Mouse (Mus musculus) heart, postnatal 0 days (tissue): Measurements from ENCODE around the gene Fbxo7. TPM values are rescaled to one million over a fixed set of nuclear protein-coding genes. Genes with fewer than 3 reads are reported as not detected.

Experiments
- ATAC-seq: fragments of 200-750 bp; cut with Nextera tagmentation; 2 replicates; pipeline ENCODE4 v1.8.0; 2017; ENCODE audit warnings: low read depth, moderate number of reproducible peaks, moderate library complexity; ENCODE audit not compliant: insufficient read depth
- DNase-seq: peaks from one replicate; pipeline ENCODE4 v3.0.0-alpha.2; 2016; ENCODE audit warnings: low spot score
- H3K27ac ChIP-seq: fragments of 300-500 bp; sonication (generic); 2 replicates; pipeline ENCODE4 v1.5.1; 2014; ENCODE audit warnings: low read depth, mild to moderate bottlenecking
- H3K27me3 ChIP-seq: fragments of 300-500 bp; sonication (generic); 2 replicates; pipeline ENCODE4 v1.6.1; 2014; ENCODE audit warnings: low read length, mixed read lengths; ENCODE audit not compliant: control insufficient read depth, insufficient read depth
- H3K36me3 ChIP-seq: fragments of 300-500 bp; sonication (generic); replicated peaks from 2 replicates; pipeline ENCODE4 v1.6.1; 2014; ENCODE audit warnings: low read length, mixed read lengths; ENCODE audit not compliant: control insufficient read depth, insufficient read depth
- H3K4me1 ChIP-seq: fragments of 300-500 bp; sonication (generic); 2 replicates; pipeline ENCODE4 v1.6.1; 2014; ENCODE audit warnings: antibody characterized with exemption; ENCODE audit not compliant: control insufficient read depth, insufficient read depth
- H3K4me2 ChIP-seq: fragments of 300-500 bp; sonication (generic); 2 replicates; pipeline ENCODE4 v1.6.1; 2014; ENCODE audit warnings: low read depth, mild to moderate bottlenecking, low read length, moderate library complexity
- H3K4me3 ChIP-seq: fragments of 300-500 bp; sonication (generic); 2 replicates; pipeline ENCODE4 v1.5.1; 2014; ENCODE audit warnings: low read depth, low read length
- H3K9ac ChIP-seq: fragments of 300-500 bp; sonication (generic); replicated peaks from 2 replicates; pipeline ENCODE4 v1.6.1; 2014; ENCODE audit warnings: low read depth, low read length, mixed read lengths
- H3K9me3 ChIP-seq: fragments of 300-500 bp; sonication (generic); replicated peaks from 2 replicates; pipeline ENCODE4 v1.6.1; 2016; ENCODE audit warnings: low read length; ENCODE audit not compliant: control insufficient read depth
- CTCF ChIP-seq: IDR thresholded peaks from 2 replicates; pipeline ENCODE4 v1.5.1; 2016; ENCODE audit warnings: antibody characterized with exemption, control low read depth, low read depth
- EP300 ChIP-seq: IDR thresholded peaks from 2 replicates; pipeline ENCODE4 v1.6.1; 2016; ENCODE audit warnings: antibody characterized with exemption, low read depth
- WGBS: fragments of 180-500 bp; shearing (Covaris S2); extraction: QIAGEN DNeasy Blood & Tissue Kit; methylation state at CpG from one replicate; pipeline ENCODE4 v1.1.7; 2014; 5-methylcytosine and 5-hydroxymethylcytosine counted together
- polyA plus RNA-seq: library from polyadenylated mRNA; unstranded; fragments of >200 nt; fragmentation: Nextera tagmentation; extraction: Ambion mirVana; gene quantifications from 2 replicates; pipeline ENCODE4 v1.2.1, GENCODE M21; 2015
- total RNA-seq: library from RNA; depleted of rRNA; stranded (reverse); fragments of >200 nt; gene quantifications from 2 replicates; pipeline ENCODE4 v1.2.3, GENCODE M21; 2014; ENCODE audit warnings: low replicate concordance

The Fbxo7 gene
- total and polyA plus RNA-seq, 2 experiments from 2014 or later: 16.1 to 19.9 TPM

DNA sequence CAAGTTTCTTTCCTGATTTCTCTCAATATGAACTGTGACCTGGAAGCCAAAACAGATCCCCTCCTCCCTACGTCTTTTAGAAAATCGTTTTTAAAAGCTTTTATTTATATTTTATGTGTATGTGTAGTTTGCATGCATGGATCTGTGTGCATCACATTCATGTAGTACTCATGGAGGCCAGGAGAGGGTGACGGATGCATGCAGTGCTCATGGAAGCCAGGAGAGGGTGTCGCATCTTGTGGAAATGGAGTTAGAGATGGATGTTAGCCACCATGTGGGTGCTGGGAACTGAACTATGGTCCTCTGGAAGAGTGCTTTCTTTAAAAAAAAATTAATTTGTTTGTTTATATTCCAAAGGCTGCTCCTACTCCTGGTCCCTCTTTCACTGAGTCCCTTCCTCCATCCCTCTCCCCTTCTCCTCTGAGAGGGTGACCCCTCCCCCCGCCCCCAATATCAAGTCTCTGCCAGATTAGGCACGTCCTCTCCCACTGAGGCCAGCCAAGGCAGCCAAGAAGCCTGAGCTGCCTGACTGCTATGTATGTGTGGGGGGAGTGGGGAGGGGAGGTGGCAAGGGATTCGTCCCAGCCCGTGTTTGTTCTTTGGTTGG lies 34.6 kb downstream of the Fbxo7 start:
- no peak overlapping the region for H3K4me2 ChIP-seq
- TF ChIP-seq EP300 (no peak), CTCF (no peak)
- ATAC-seq (no peak), DNase-seq (no peak)
- no peak overlapping the region for H3K9ac ChIP-seq
- 74% methylated on average over 8 of the region's 8 CpGs for WGBS
- H3K4me1 ChIP-seq: no peaks in the 10 kb centered on the region
- H3K36me3 ChIP-seq: 0 out of 2 replicates have a peak, but pooled peaks cover 2% of the 10 kb centered on the region
- no peaks in the 10 kb centered on the region for H3K27me3 ChIP-seq
- no peak overlapping the region for H3K27ac ChIP-seq
- 0 out of 2 replicates have a peak, but pooled peaks cover 4% of the 10 kb centered on the region for H3K9me3 ChIP-seq
- H3K4me3 ChIP-seq: no peak overlapping the region

DNA sequence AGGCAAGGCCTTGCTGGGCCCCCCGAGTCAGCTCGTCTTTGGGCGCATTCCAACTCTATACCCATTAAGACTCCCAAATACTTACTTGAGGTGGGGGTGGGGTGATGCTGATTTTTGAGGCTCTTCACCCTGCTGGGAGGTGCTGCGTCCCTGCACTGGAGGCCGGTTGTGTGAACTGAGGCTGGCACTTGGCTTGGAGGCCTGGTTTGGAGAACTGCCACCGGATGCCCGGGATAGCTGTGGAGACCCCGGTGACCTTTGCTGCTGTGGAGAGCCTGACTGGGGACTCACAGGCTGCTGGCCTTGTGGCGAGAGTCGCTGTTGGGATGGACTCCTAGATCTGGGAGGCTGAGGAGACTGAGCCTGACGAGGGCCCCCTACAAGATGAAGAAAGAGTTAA lies 35.5 kb downstream of the Fbxo7 start:
- no peaks in the 10 kb centered on the region for H3K4me1 ChIP-seq
- H3K27ac ChIP-seq: no peak overlapping the region
- H3K4me3 ChIP-seq: no peak overlapping the region
- no peak overlapping the region for H3K9ac ChIP-seq
- no peaks in the 10 kb centered on the region for H3K27me3 ChIP-seq
- ATAC-seq (no peak), DNase-seq (no peak)
- WGBS: 79% methylated on average over 11 of the region's 11 CpGs
- H3K4me2 ChIP-seq: no peak overlapping the region
- H3K36me3 ChIP-seq: 0 out of 2 replicates have a peak, but pooled peaks cover 2% of the 10 kb centered on the region
- TF ChIP-seq CTCF (no peak), EP300 (no peak)
- peaks cover 9% of the 10 kb centered on the region; the same call in 1 of the 2 replicates for H3K9me3 ChIP-seq

DNA sequence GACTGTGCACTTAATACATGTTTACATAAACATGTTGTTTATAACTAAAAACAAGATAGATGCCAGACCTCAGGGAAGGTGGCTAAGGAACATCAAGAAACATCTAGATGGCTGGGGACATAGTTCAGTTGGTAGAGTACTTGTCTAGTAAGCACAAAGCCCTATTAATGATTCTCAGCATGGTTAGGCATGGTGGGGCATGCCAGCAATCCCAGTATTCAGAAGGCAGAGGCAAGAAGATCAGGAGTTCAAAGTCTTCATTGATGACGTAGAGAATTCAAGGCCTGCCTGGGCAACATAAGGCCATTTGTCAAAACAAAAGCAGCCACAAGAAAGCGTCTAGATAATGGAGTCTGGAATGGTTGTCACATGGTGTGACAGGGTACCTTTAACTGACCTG lies 35.9 kb downstream of the Fbxo7 start:
- Histone ChIP-seq H3K4me2 (no peak overlapping the region), H3K27me3 (no peaks in the 10 kb centered on the region), H3K4me3 (no peak overlapping the region), H3K27ac (no peak overlapping the region), H3K9me3 (peaks cover 9% of the 10 kb centered on the region; the same call in 1 of the 2 replicates), H3K4me1 (no peaks in the 10 kb centered on the region), H3K9ac (no peak overlapping the region), H3K36me3 (0 out of 2 replicates have a peak, but pooled peaks cover 2% of the 10 kb centered on the region)
- no peak for TF ChIP-seq EP300
- TF ChIP-seq CTCF: no peak
- ATAC-seq (no peak), DNase-seq (no peak)
- WGBS: 42% methylated on average over 2 of the region's 2 CpGs

DNA sequence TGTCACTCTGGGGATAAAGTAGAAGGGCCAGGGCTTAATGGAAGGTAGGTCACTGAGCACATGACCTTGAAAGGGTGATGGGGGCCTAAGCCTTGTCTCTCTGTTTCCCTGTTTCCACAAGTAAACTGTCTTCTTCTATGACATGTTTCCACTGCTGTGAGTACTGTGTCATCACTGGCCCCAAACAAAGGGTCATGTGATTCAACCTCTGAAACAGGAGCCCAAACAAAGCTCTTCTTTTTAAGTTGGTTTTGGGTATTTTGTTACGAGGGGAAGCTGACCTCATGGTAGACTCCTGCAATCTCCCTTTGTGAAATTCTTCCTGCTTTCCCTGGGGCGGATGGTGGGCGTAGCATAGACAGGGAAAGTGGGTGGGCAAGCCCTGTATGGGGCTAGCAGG lies 38.5 kb downstream of the Fbxo7 start:
- Histone ChIP-seq H3K9me3 (peaks cover 9% of the 10 kb centered on the region; the same call in 1 of the 2 replicates), H3K4me1 (no peaks in the 10 kb centered on the region; the same call in 1 of the 2 replicates), H3K27me3 (no peaks in the 10 kb centered on the region), H3K27ac (no peak overlapping the region), H3K9ac (no peak overlapping the region), H3K4me2 (no peak overlapping the region), H3K36me3 (no peaks in the 10 kb centered on the region), H3K4me3 (no peak overlapping the region)
- WGBS: 60% methylated on average over 3 of the region's 3 CpGs
- no peak for TF ChIP-seq CTCF
- no peak for TF ChIP-seq EP300
- ATAC-seq (no peak), DNase-seq (no peak)

GRCm38 (mm10) chr10:86062261-86063017 lies 40.7 kb downstream of the Fbxo7 start:
- H3K36me3 ChIP-seq: no peaks in the 10 kb centered on the region
- no peak for TF ChIP-seq EP300
- no peak for TF ChIP-seq CTCF
- no peak overlapping the region for H3K4me2 ChIP-seq
- no peaks in the 10 kb centered on the region; the same call in 1 of the 2 replicates for H3K4me1 ChIP-seq
- H3K27me3 ChIP-seq: no peaks in the 10 kb centered on the region
- DNase-seq: no peak
- ATAC-seq: no peak
- no peak overlapping the region for H3K27ac ChIP-seq
- WGBS: 45% methylated on average over 5 of the region's 5 CpGs
- peaks cover 6% of the 10 kb centered on the region; the same call in 1 of the 2 replicates for H3K9me3 ChIP-seq
- H3K9ac ChIP-seq: no peak overlapping the region
- no peak overlapping the region for H3K4me3 ChIP-seq
